Mouse (Mus musculus) megakaryocyte, embryonic 14.5 days (primary cell): Measurements from ENCODE around the gene Akirin2.

Experiments
- FLI1 ChIP-seq: IDR thresholded peaks from 2 replicates; pipeline ENCODE4 v1.6.1; 2012; ENCODE audit warnings: low read length, inconsistent platforms, mixed read lengths
- GATA1 ChIP-seq: IDR thresholded peaks from 3 replicates; pipeline ENCODE4 v1.6.1; 2012; ENCODE audit warnings: mixed read lengths, low read length, inconsistent platforms, borderline replicate concordance

DNA sequence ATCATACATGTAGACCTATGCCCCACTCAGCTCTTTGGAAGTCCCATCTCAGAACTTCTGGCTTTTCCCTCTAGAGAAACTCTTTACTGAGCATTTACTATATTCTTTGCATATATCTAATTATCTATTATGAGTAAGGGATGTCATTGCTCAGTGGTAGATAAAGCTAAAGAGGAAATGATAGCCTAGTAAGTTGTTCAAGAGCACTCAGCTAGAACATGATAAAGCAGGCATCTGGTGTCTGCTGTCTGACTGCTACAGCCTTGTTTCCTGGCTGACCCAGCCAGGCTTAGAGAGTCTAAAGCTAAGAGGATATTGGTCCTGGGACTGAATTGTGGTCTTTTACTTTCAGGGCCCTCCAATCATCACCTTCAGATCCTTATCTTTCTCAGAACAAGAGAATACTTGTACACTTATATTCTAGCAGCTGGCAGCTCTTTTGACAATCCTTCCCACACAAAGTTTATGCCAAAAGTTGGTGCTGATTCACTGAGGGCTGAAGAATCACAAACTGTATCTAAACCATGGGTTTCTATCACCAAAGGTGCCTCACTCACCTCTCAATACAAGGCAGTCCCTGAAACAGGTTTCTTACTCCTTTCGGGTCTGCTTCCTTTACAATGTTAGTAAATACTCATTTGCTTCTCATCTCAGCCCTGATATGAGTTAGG, 22.2 kb upstream of the Akirin2 start:
- TF ChIP-seq GATA1, result no peak
- TF ChIP-seq FLI1, result no peak
